Mouse (Mus musculus) hindbrain, postnatal 0 days (tissue): Measurements from ENCODE around the gene Zfp710. TPM values are rescaled to one million over a fixed set of nuclear protein-coding genes. Genes with fewer than 3 reads are reported as not detected.

Experiments used
- ATAC-seq: fragments of 200-750 bp; cut with Nextera tagmentation; 2 replicates; pipeline ENCODE4 v1.8.0; 2017; ENCODE audit warnings: mild to moderate bottlenecking, moderate TSS enrichment, moderate library complexity
- DNase-seq: peaks from one replicate; pipeline ENCODE4 v3.0.0-alpha.2; 2015; ENCODE audit warnings: low spot score
- H3K27ac ChIP-seq: fragments of 300-500 bp; sonication (generic); 2 replicates; pipeline ENCODE4 v1.5.1; 2014; ENCODE audit warnings: mild to moderate bottlenecking
- H3K27me3 ChIP-seq: fragments of 300-500 bp; sonication (generic); 2 replicates; pipeline ENCODE4 v1.6.1; 2014; ENCODE audit warnings: low read length, mixed read lengths; ENCODE audit not compliant: insufficient read depth
- H3K36me3 ChIP-seq: fragments of 300-500 bp; sonication (generic); 2 replicates; pipeline ENCODE4 v1.6.1; 2014; ENCODE audit warnings: low read length, mixed read lengths; ENCODE audit not compliant: insufficient read depth
- H3K4me1 ChIP-seq: fragments of 300-500 bp; sonication (generic); 2 replicates; pipeline ENCODE4 v1.6.1; 2014; ENCODE audit warnings: antibody characterized with exemption, low read length, mixed read lengths; ENCODE audit not compliant: insufficient read depth
- H3K4me2 ChIP-seq: fragments of 300-500 bp; sonication (generic); 2 replicates; pipeline ENCODE4 v1.6.1; 2014; ENCODE audit warnings: low read depth, mild to moderate bottlenecking, low read length, moderate library complexity, mixed read lengths
- H3K4me3 ChIP-seq: fragments of 300-500 bp; sonication (generic); 2 replicates; pipeline ENCODE4 v1.5.1; 2014; ENCODE audit warnings: low read length
- H3K9ac ChIP-seq: fragments of 300-500 bp; sonication (generic); replicated peaks from 2 replicates; pipeline ENCODE4 v1.6.1; 2014; ENCODE audit warnings: mild to moderate bottlenecking, low read length, moderate library complexity, mixed read lengths
- H3K9me3 ChIP-seq: fragments of 300-500 bp; sonication (generic); 2 replicates; pipeline ENCODE4 v1.6.1; 2016; ENCODE audit warnings: low read length, mixed read lengths
- CTCF ChIP-seq: IDR thresholded peaks from 2 replicates; pipeline ENCODE4 v1.5.1; 2016; ENCODE audit warnings: antibody characterized with exemption, control low read depth, low read depth
- WGBS: fragments of 180-500 bp; shearing (Covaris S2); extraction: QIAGEN DNeasy Blood & Tissue Kit; methylation state at CpG from one replicate; pipeline ENCODE4 v1.1.7; 2014; 5-methylcytosine and 5-hydroxymethylcytosine counted together
- polyA plus RNA-seq: library from polyadenylated mRNA; unstranded; fragments of >200 nt; fragmentation: Nextera tagmentation; extraction: Ambion mirVana; gene quantifications from 2 replicates; pipeline ENCODE4 v1.2.1, GENCODE M21; 2015
- total RNA-seq: library from RNA; depleted of rRNA; stranded (reverse); fragments of >200 nt; gene quantifications from 2 replicates; pipeline ENCODE4 v1.2.3, GENCODE M21; 2014

Gene Zfp710
- total and polyA plus RNA-seq, 2 experiments from 2014 or later, result 10.3 to 25.8 TPM

GRCm38 (mm10) chr7:80002353-80003055 is 22.1 kb upstream of the Zfp710 start:
- 57% methylated on average over 11 of the region's 11 CpGs for WGBS
- no peak overlapping the region for H3K9ac ChIP-seq
- no peak overlapping the region for H3K4me3 ChIP-seq
- no peak overlapping the region for H3K4me2 ChIP-seq
- no peak for TF ChIP-seq CTCF
- H3K4me1 ChIP-seq, result no peaks in the 10 kb centered on the region
- H3K27me3 ChIP-seq, result no peaks in the 10 kb centered on the region; the same call in 1 of the 2 replicates
- H3K27ac ChIP-seq, result peak overlapping the region; percentile 48
- ATAC-seq (0 out of 2 replicates have a peak, but pooled peaks have one; percentile 51), DNase-seq (peak; percentile 63)
- H3K9me3 ChIP-seq, result no peaks in the 10 kb centered on the region
- H3K36me3 ChIP-seq, result no peaks in the 10 kb centered on the region

- H3K4me2 ChIP-seq, result no peak overlapping the region
- no peaks in the 10 kb centered on the region for H3K9me3 ChIP-seq
- no peak overlapping the region for H3K4me3 ChIP-seq
- H3K27me3 ChIP-seq, result no peaks in the 10 kb centered on the region; the same call in 1 of the 2 replicates
- no peak overlapping the region for H3K27ac ChIP-seq
- no peak overlapping the region for H3K9ac ChIP-seq
- DNase-seq (no peak), ATAC-seq (no peak)
- 59% methylated on average over 20 of the region's 20 CpGs for WGBS
- H3K4me1 ChIP-seq, result no peaks in the 10 kb centered on the region
- no peaks in the 10 kb centered on the region for H3K36me3 ChIP-seq
- no peak for TF ChIP-seq CTCF
Observed at GRCm38 (mm10) chr7:80004776-80005554, 19.6 kb upstream of the Zfp710 start.

- H3K9ac ChIP-seq, result no peak overlapping the region
- H3K27me3 ChIP-seq, result no peaks in the 10 kb centered on the region; the same call in 1 of the 2 replicates
- no peak overlapping the region for H3K4me3 ChIP-seq
- no peak overlapping the region for H3K27ac ChIP-seq
- H3K4me1 ChIP-seq, result no peaks in the 10 kb centered on the region
- no peak for DNase-seq
- H3K9me3 ChIP-seq, result no peaks in the 10 kb centered on the region
- no peaks in the 10 kb centered on the region for H3K36me3 ChIP-seq
- no peak for TF ChIP-seq CTCF
- 78% methylated on average over 5 of the region's 5 CpGs for WGBS
- H3K4me2 ChIP-seq, result no peak overlapping the region
- ATAC-seq, result no peak
Observed at GRCm38 (mm10) chr7:80010680-80011079, 13.9 kb upstream of the Zfp710 start.

GRCm38 (mm10) chr7:80011470-80011869 is 13.1 kb upstream of the Zfp710 start:
- peak; percentile 55 for DNase-seq
- ATAC-seq, result no peak
- peak; percentile 63 for TF ChIP-seq CTCF
- Histone ChIP-seq H3K27me3 (no peaks in the 10 kb centered on the region), H3K4me2 (no peak overlapping the region), H3K27ac (no peak overlapping the region), H3K36me3 (no peaks in the 10 kb centered on the region), H3K4me3 (no peak overlapping the region), H3K9ac (no peak overlapping the region), H3K9me3 (no peaks in the 10 kb centered on the region), H3K4me1 (no peaks in the 10 kb centered on the region)
- 72% methylated on average over 2 of the region's 2 CpGs for WGBS

DNA sequence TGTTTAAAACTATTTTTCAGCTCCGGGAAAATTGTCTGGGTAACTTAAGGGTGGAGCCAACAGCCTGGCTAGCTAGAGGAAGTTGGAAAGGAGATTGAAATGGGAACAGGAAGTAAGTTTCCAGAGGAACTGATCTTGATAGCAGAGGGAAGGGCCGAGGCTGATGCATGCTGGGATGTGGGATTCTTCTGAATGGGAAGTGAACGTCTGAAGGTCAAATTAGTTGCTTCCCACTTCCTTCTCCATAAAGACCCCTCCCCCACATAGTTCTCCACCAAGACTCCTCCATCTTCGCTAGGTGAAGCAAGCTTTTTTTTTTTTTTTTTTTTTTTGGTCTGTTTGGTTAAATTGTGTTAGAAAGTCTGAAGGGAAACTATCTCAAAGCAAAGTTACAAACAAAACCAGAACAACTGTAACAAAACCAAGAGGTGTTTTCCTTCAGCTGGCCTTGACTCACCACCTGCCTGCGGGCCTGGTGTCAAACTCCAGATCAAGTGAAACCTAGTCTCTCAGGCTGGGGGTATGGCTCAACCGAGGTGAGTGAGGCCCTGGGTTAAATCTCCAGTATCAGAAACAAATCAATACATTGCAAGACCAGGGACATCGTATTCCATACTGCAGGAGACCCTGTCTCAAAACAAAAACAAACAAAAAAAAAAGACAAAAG is 10.6 kb upstream of the Zfp710 start:
- Histone ChIP-seq H3K9me3 (no peaks in the 10 kb centered on the region), H3K27ac (no peak overlapping the region), H3K4me3 (no peak overlapping the region), H3K4me2 (no peak overlapping the region), H3K4me1 (no peaks in the 10 kb centered on the region), H3K9ac (no peak overlapping the region), H3K27me3 (no peaks in the 10 kb centered on the region), H3K36me3 (no peaks in the 10 kb centered on the region)
- 79% methylated on average over 7 of the region's 7 CpGs for WGBS
- no peak for TF ChIP-seq CTCF
- no peak for DNase-seq
- ATAC-seq, result no peak

- ATAC-seq, result no peak
- Histone ChIP-seq H3K27ac (no peak overlapping the region), H3K4me2 (no peak overlapping the region), H3K9me3 (no peaks in the 10 kb centered on the region), H3K4me3 (no peak overlapping the region), H3K27me3 (no peaks in the 10 kb centered on the region), H3K36me3 (no peaks in the 10 kb centered on the region), H3K4me1 (no peaks in the 10 kb centered on the region), H3K9ac (no peak overlapping the region)
- DNase-seq, result no peak
- no peak for TF ChIP-seq CTCF
- WGBS, result 69% methylated on average over 21 of the region's 21 CpGs
Observed at GRCm38 (mm10) chr7:80014826-80015755, 9.5 kb upstream of the Zfp710 start.
